In the genomic region with DNA sequence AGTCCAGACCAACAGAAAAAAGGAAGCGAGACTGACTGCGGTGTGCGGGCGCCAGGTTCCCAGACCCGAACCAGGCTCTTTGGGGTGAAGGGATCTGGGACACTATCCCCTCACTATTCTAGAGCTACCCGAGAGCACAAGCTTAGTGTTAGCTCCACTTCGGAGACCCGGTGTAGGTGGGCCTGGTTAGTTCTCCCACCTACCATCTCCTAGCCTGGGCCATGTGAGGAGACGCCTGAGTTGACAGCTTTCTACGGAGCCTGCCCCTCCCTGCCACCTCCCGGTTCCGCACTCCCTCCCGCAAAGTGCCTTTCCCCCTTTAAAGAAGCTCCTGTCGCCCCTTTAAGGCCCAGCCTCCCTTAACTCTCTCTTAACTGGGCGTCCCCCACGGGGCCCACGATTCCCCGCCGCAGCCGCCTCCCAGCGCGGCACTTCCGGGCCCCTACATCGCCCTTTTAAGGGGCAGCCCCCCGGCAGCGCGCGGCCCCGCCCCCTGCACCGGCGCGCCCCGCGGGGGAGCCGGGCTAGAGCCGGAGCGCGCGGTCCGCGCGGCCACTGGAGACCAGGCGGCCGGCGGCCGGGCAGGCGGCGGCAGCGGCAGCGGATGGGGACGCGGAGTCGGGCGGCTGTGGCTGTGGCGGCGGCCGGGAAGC, we compare ENCODE assay signal across 8 mouse cellular contexts. TPM values are rescaled to one million over a fixed set of nuclear protein-coding genes. Genes with fewer than 3 reads are reported as not detected.
DNase-seq lines count a peak whose midpoint lies in the region; ATAC-seq and TF ChIP-seq lines count a peak whose summit lies in the region.

A gene (plus strand): TSS at position 527 of the 653 bp plus-strand sequence.

- DNase-seq in G1E (ENCODE audit: low spot score), result peak; percentile 97
- peak; percentile 95 for DNase-seq in cerebellum, adult 11-12 months
- DNase-seq in heart, postnatal 25 days (ENCODE audit: low spot score), result peak; percentile 91
- peak; percentile 95 to 96 for DNase-seq in layer of hippocampus, adult 2 months (ENCODE audit: low spot score in 2 of 2)
- DNase-seq in lung, embryonic 14.5 days, result peak; percentile 96
- DNase-seq in thymus, adult 18-20 months, result peak; percentile 90 to 92

- no peak for TF ChIP-seq CTCF in G1E (IDR thresholded peaks at IDR 0.05; ENCODE audit: low read depth, low read length)
- 0 out of 2 replicates have a peak, but pooled peaks have one; percentile 14 for TF ChIP-seq CTCF in layer of hippocampus, adult 2 months (conservative IDR thresholded peaks at IDR 0.05)
- no peak for TF ChIP-seq CTCF in lung, embryonic 14.5 days (IDR thresholded peaks at IDR 0.05; ENCODE audit: low read depth)
- TF ChIP-seq CTCF in olfactory bulb, adult 2 months (IDR thresholded peaks at IDR 0.05; ENCODE audit: insufficient read depth, low read depth, low read length), result no peak

- peak within 1 kb of the TSS; percentile 86 for H3K9ac ChIP-seq in forebrain, embryonic 16.5 days (replicated peaks; ENCODE audit: low read depth, low read length)
- H3K9ac ChIP-seq in lung, embryonic 14.5 days, result peak within 1 kb of the TSS; percentile 80

- H3K9me3 ChIP-seq in G1E (replicated peaks), result no peaks in the 10 kb centered on the region
- H3K9me3 ChIP-seq in forebrain, embryonic 16.5 days (ENCODE audit: control insufficient read depth, low read length), result no peaks in the 10 kb centered on the region
- no peaks in the 10 kb centered on the region for H3K9me3 ChIP-seq in lung, embryonic 14.5 days (ENCODE audit: low read depth, low read length)

- H3K27me3 ChIP-seq in G1E (ENCODE audit: insufficient read depth, low read length), result peaks cover 9% of the 10 kb centered on the region
- H3K27me3 ChIP-seq in forebrain, embryonic 16.5 days (replicated peaks; ENCODE audit: control insufficient read depth, insufficient read depth, low read length), result 0 out of 2 replicates have a peak, but pooled peaks cover 7% of the 10 kb centered on the region
- peaks cover 9% of the 10 kb centered on the region for H3K27me3 ChIP-seq in lung, embryonic 14.5 days (ENCODE audit: insufficient read depth, low read length)

- H3K27ac ChIP-seq in forebrain, embryonic 16.5 days (ENCODE audit: low read length), result peak within 1 kb of the TSS; percentile 12; the same call in 1 of the 2 replicates
- H3K27ac ChIP-seq in layer of hippocampus, adult 2 months, result peak within 1 kb of the TSS; percentile 91
- peak within 1 kb of the TSS; percentile 38; the same call in 1 of the 2 replicates for H3K27ac ChIP-seq in lung, embryonic 14.5 days (ENCODE audit: low read depth)
- H3K27ac ChIP-seq in olfactory bulb, adult 2 months (ENCODE audit: insufficient read depth, low read depth, low read length), result peak within 1 kb of the TSS; percentile 24

- peaks cover 31% of the 10 kb centered on the region for H3K36me3 ChIP-seq in G1E (replicated peaks)
- no peaks in the 10 kb centered on the region for H3K36me3 ChIP-seq in forebrain, embryonic 16.5 days (ENCODE audit: control insufficient read depth, insufficient read depth)
- 0 out of 2 replicates have a peak, but pooled peaks cover 5% of the 10 kb centered on the region for H3K36me3 ChIP-seq in lung, embryonic 14.5 days (ENCODE audit: insufficient read depth)

- peak; percentile 52 for TF ChIP-seq POLR2A in olfactory bulb, adult 2 months (IDR thresholded peaks at IDR 0.05; ENCODE audit: insufficient read depth, low read depth, low read length)

- intact Hi-C loops in heart, postnatal 25 days (cut with DNase I), result loop anchor here (1.0 to 2.0 kb wide), 2 partner anchors 16 to 33 kb away; a partner anchor contains a TSS

- peak within 1 kb of the TSS; percentile 78 for H3K4me2 ChIP-seq in forebrain, embryonic 16.5 days (ENCODE audit: low read length)
- H3K4me2 ChIP-seq in lung, embryonic 14.5 days, result peak within 1 kb of the TSS; percentile 91

- H3K4me3 ChIP-seq in G1E (ENCODE audit: low read depth, low read length), result peak within 1 kb of the TSS; percentile 93
- peak within 1 kb of the TSS; percentile 82 for H3K4me3 ChIP-seq in forebrain, embryonic 16.5 days (replicated peaks; ENCODE audit: low read length)
- peak within 1 kb of the TSS; percentile 92 for H3K4me3 ChIP-seq in layer of hippocampus, adult 2 months
- peak within 1 kb of the TSS; percentile 76 for H3K4me3 ChIP-seq in lung, embryonic 14.5 days (ENCODE audit: low read depth, low read length)
- H3K4me3 ChIP-seq in olfactory bulb, adult 2 months (ENCODE audit: insufficient read depth, low read depth, low read length), result peak within 1 kb of the TSS; percentile 96

- ATAC-seq in G1E (ENCODE audit: extremely low read depth, insufficient number of reproducible peaks, low FRiP score, poor library complexity, severe bottlenecking), result peak; percentile 76
- peak; percentile 95 for ATAC-seq in forebrain, embryonic 16.5 days
- ATAC-seq in lung, embryonic 14.5 days (ENCODE audit: insufficient read depth), result peak; percentile 92

- peaks cover 52% of the 10 kb centered on the region for H3K4me1 ChIP-seq in G1E (ENCODE audit: insufficient read depth, low read depth, low read length)
- peaks cover 28% of the 10 kb centered on the region for H3K4me1 ChIP-seq in forebrain, embryonic 16.5 days (replicated peaks; ENCODE audit: control insufficient read depth, insufficient read depth, low read length)
- H3K4me1 ChIP-seq in lung, embryonic 14.5 days (ENCODE audit: insufficient read depth), result peaks cover 11% of the 10 kb centered on the region
- H3K4me1 ChIP-seq in olfactory bulb, adult 2 months (ENCODE audit: control insufficient read depth, insufficient read depth, low read length), result peaks cover 18% of the 10 kb centered on the region

- WGBS in forebrain, embryonic 16.5 days, result under 1% methylated on average over 52 of the region's 57 CpGs
- 0% methylated on average over 52 of the region's 57 CpGs for WGBS in lung, embryonic 14.5 days
- 11% methylated on average over 57 of the region's 57 CpGs for WGBS in olfactory bulb, adult 2 months

RNA-seq across cellular contexts. Expression of the gene that starts here (rescaled TPM):
- total RNA-seq in G1E (2014; fragmentation: Nextera tagmentation), result 24.8 and 26.5 TPM in 2 replicates
- 14.8 and 16.0 TPM in 2 replicates for total RNA-seq in G1E (2017)
- 21.0 and 28.6 TPM in 2 replicates for polyA plus RNA-seq in G1E (2012)
- polyA plus RNA-seq in forebrain, embryonic 16.5 days (2015; fragmentation: Nextera tagmentation; extraction: Ambion mirVana), result 24.4 and 27.0 TPM in 2 replicates
- total RNA-seq in heart, postnatal 25 days (2021), result 10 to 100 TPM; 26.7 to 32.4 TPM
- total RNA-seq in layer of hippocampus, adult 2 months (2021), result 10 to 100 TPM; 62.1 to 66.7 TPM
- polyA plus RNA-seq in lung, embryonic 14.5 days (2014; fragmentation: Nextera tagmentation; extraction: Ambion mirVana), result 24.3 and 25.0 TPM in 2 replicates
- not detected in 2 replicates for polyA plus RNA-seq in olfactory bulb, adult 2 months (2012; ENCODE audit: insufficient read depth, insufficient read length, low replicate concordance, missing spikeins)

Comparison
In these comparisons a context has a peak if more than half of its experiments do, and no peak if none do; other contexts are left out.
1. Peak in every context shown above with its lines: DNase-seq, ATAC-seq, H3K4me3 ChIP-seq and H3K27ac ChIP-seq.
2. H3K27ac ChIP-seq: peak in every context shown above with its lines; median percentile 91 in layer of hippocampus, adult 2 months; 38 in lung, embryonic 14.5 days; 24 in olfactory bulb, adult 2 months; 12 in forebrain, embryonic 16.5 days.